Mouse (Mus musculus) layer of hippocampus, adult 18-20 months (tissue): ENCODE results near the gene Plcb1. TPM values are rescaled to one million over a fixed set of nuclear protein-coding genes. Genes with fewer than 3 reads are reported as not detected.
A peak's percentile ranks its signal among the peaks of the same experiment; 100 is the strongest.
"Not testable (repeated sequence)": the region's sequence is repeated elsewhere in the genome, so short reads cannot be mapped to it uniquely, and the experiment has no call there.

Experiments
- DNase-seq, 2 experiments: peaks; one replicate each; pipeline ENCODE4 v3.0.0; 2022; ENCODE audit warnings: low spot score in 2 of 2
- total RNA-seq, 2 experiments: library from RNA; stranded (reverse); gene quantifications; 2 replicates each; pipeline ENCODE4 v1.2.3; 2021

The Plcb1 gene
- total RNA-seq, 2 experiments from 2014 or later, result 132 to 143 TPM

- DNase-seq, result no peak
These were observed 180.3 kb downstream of the Plcb1 start for GRCm38 (mm10) chr2:134966131-134966530.

- DNase-seq, result no peak
These were observed 182.5 kb downstream of the Plcb1 start for GRCm38 (mm10) chr2:134968380-134968779.

- DNase-seq, result no peak
These were observed 186.5 kb downstream of the Plcb1 start for GRCm38 (mm10) chr2:134972376-134972775.

- no peak for DNase-seq
These were observed 188.8 kb downstream of the Plcb1 start for GRCm38 (mm10) chr2:134974711-134975110.

GRCm38 (mm10) chr2:134976796-134977330 is 191.0 kb downstream of the Plcb1 start:
- peak in 1 of 2 experiments; percentile 42 for DNase-seq

GRCm38 (mm10) chr2:134977641-134978040 is 191.8 kb downstream of the Plcb1 start:
- no peak for DNase-seq

- DNase-seq, result no peak
These were observed 195.5 kb downstream of the Plcb1 start for GRCm38 (mm10) chr2:134981394-134981793.

GRCm38 (mm10) chr2:134984884-134985283 is 199.0 kb downstream of the Plcb1 start:
- DNase-seq, result no peak

GRCm38 (mm10) chr2:134987978-134988377 is 202.1 kb downstream of the Plcb1 start:
- no peak for DNase-seq

GRCm38 (mm10) chr2:134989650-134990292 is 203.9 kb downstream of the Plcb1 start:
- no peak for DNase-seq

- DNase-seq, result no peak
These were observed 221.3 kb downstream of the Plcb1 start for GRCm38 (mm10) chr2:135007134-135007533.

- not testable (repeated sequence) for DNase-seq
These were observed 222.0 kb downstream of the Plcb1 start for GRCm38 (mm10) chr2:135007885-135008284.

GRCm38 (mm10) chr2:135010371-135010770 is 224.5 kb downstream of the Plcb1 start:
- DNase-seq, result peak; percentile 21 to 66

- DNase-seq, result no peak
These were observed 229.6 kb downstream of the Plcb1 start for GRCm38 (mm10) chr2:135015501-135015900.

GRCm38 (mm10) chr2:135018275-135018674 is 232.4 kb downstream of the Plcb1 start:
- no peak for DNase-seq

- DNase-seq, result no peak
These were observed 232.8 kb downstream of the Plcb1 start for GRCm38 (mm10) chr2:135018708-135019107.

- DNase-seq, result no peak
These were observed 233.7 kb downstream of the Plcb1 start for GRCm38 (mm10) chr2:135019588-135019987.

GRCm38 (mm10) chr2:135029288-135029687 is 243.4 kb downstream of the Plcb1 start:
- DNase-seq, result no peak

- peak; percentile 16 to 34 for DNase-seq
These were observed 243.8 kb downstream of the Plcb1 start for GRCm38 (mm10) chr2:135029700-135030099.

GRCm38 (mm10) chr2:135035640-135036260 is 249.9 kb downstream of the Plcb1 start:
- no peak for DNase-seq

GRCm38 (mm10) chr2:135048791-135049190 is 262.9 kb downstream of the Plcb1 start:
- DNase-seq, result no peak

- peak; percentile 13 to 45 for DNase-seq
These were observed 263.4 kb downstream of the Plcb1 start for GRCm38 (mm10) chr2:135049283-135049682.
